Mouse (Mus musculus) midbrain, embryonic 10.5 days (tissue): Measurements from ENCODE around the gene Grm2. TPM values are rescaled to one million over a fixed set of nuclear protein-coding genes. Genes with fewer than 3 reads are reported as not detected.
A peak's percentile ranks its signal among the peaks of the same experiment; 100 is the strongest.

Experiments used
- DNase-seq: peaks from one replicate; pipeline ENCODE4 v3.0.0-alpha.2; 2017; ENCODE audit warnings: low spot score
- H3K27ac ChIP-seq: fragments of 300-500 bp; sonication (generic); replicated peaks from 2 replicates; pipeline ENCODE4 v1.5.1; 2016; ENCODE audit warnings: mild to moderate bottlenecking
- H3K27me3 ChIP-seq: fragments of 300-500 bp; sonication (generic); 2 replicates; pipeline ENCODE4 v1.6.1; 2016; ENCODE audit warnings: low read depth, mild to moderate bottlenecking; ENCODE audit not compliant: poor library complexity, severe bottlenecking
- H3K36me3 ChIP-seq: fragments of 300-500 bp; sonication (generic); 2 replicates; pipeline ENCODE4 v1.6.1; 2016; ENCODE audit warnings: mild to moderate bottlenecking, moderate library complexity
- H3K4me1 ChIP-seq: fragments of 300-500 bp; sonication (generic); 2 replicates; pipeline ENCODE4 v1.6.1; 2016
- H3K4me3 ChIP-seq: fragments of 300-500 bp; sonication (generic); 2 replicates; pipeline ENCODE4 v1.5.1; 2016; ENCODE audit warnings: mild to moderate bottlenecking, moderate library complexity
- H3K9me3 ChIP-seq: fragments of 300-500 bp; sonication (generic); replicated peaks from 2 replicates; pipeline ENCODE4 v1.6.1; 2016; ENCODE audit warnings: mild to moderate bottlenecking
- WGBS: fragments of 180-500 bp; shearing (Covaris S2); methylation state at CpG from one replicate; pipeline ENCODE4 v1.1.7; 2016; 5-methylcytosine and 5-hydroxymethylcytosine counted together
- polyA plus RNA-seq: library from polyadenylated mRNA; unstranded; fragments of >200 nt; fragmentation: Nextera tagmentation; extraction: Ambion mirVana; gene quantifications from 2 replicates; pipeline ENCODE4 v1.2.1, GENCODE M21; 2016

Gene Grm2
- polyA plus RNA-seq, 1 experiment from 2014 or later, result 11.8 TPM

DNA sequence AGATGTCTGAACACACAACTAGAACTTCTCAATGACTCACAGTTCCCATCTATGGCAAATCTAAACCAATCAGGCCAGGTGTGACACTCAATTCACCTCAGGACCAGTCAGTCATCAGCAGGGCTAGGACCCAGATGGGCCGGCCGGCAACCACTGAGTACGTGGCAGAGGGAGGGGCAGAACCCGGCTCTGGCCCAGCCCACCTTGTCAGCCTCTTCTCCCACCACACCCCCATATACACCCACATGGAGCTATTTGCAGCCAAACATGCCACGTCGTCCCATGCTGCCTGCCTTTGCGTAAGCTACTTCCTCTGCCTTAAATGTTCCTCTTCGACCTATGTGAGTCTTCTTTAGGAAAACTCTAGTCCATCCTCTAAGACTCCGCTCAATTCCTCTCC lies 20.1 kb upstream of the Grm2 start:
- Histone ChIP-seq H3K36me3 (peaks cover 47% of the 10 kb centered on the region), H3K9me3 (no peaks in the 10 kb centered on the region), H3K4me1 (no peaks in the 10 kb centered on the region), H3K27ac (no peak overlapping the region), H3K4me3 (no peak overlapping the region), H3K27me3 (no peaks in the 10 kb centered on the region)
- WGBS, result 80% methylated on average over 9 of the region's 9 CpGs
- DNase-seq, result no peak

DNA sequence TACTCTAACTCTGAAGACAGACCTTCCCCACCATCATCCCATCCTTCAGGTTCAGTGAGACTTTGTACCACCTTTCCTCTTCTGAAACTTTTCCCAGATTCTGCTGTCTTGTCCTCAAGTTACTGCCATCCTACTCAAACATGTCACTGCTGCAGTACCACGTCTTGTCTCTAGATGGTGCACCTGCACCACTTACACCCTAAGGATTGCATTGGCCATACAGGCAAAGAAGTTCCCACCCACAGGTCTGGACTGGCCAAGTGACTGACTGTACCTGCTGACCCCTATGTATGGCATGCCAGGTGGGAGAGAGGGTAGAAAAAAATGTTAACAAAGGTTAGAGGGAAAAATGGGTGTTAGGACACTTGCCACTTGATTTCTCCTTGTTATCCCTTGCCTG lies 19.6 kb upstream of the Grm2 start:
- Histone ChIP-seq H3K27me3 (no peaks in the 10 kb centered on the region), H3K9me3 (no peaks in the 10 kb centered on the region), H3K36me3 (peaks cover 46% of the 10 kb centered on the region), H3K4me3 (no peak overlapping the region), H3K27ac (no peak overlapping the region), H3K4me1 (no peaks in the 10 kb centered on the region)
- WGBS, result 0% methylated on average over 1 of the region's 1 CpGs
- DNase-seq, result peak; percentile 79

- Histone ChIP-seq H3K27ac (no peak overlapping the region), H3K4me3 (no peak overlapping the region), H3K27me3 (no peaks in the 10 kb centered on the region), H3K9me3 (no peaks in the 10 kb centered on the region), H3K4me1 (no peaks in the 10 kb centered on the region), H3K36me3 (peaks cover 36% of the 10 kb centered on the region)
- 81% methylated on average over 2 of the region's 2 CpGs for WGBS
- no peak for DNase-seq
Observed at GRCm38 (mm10) chr9:106673860-106674259, 18.0 kb upstream of the Grm2 start.

DNA sequence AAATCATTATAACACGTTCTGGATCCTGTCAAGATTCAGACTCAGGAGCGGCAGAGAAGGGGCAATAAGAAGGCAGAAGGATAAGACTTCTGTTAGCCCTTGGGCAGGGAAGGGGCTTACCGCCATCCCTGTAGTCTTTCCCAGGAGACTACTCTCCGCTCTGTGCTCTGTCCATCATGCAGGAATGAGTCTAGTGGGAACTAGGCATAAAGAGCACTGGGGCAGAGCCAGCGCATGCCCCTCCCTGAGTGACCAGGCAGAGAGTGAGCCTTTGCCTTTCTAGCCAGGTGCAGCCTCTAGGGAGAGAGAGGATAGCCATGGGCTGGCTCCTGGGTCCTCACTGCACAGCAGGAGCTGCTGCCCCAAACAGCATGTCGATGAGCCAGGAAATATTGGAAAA lies 9.0 kb upstream of the Grm2 start:
- H3K4me1 ChIP-seq, result peaks cover 35% of the 10 kb centered on the region
- 78% methylated on average over 6 of the region's 6 CpGs for whole genome bisulfite sequencing
- H3K9me3 ChIP-seq, result no peaks in the 10 kb centered on the region
- no peak for DNase-seq
- no peak overlapping the region for H3K4me3 ChIP-seq
- H3K36me3 ChIP-seq, result peaks cover 48% of the 10 kb centered on the region
- H3K27me3 ChIP-seq, result no peaks in the 10 kb centered on the region
- peak overlapping the region; percentile 38; the same call in 1 of the 2 replicates for H3K27ac ChIP-seq

DNA sequence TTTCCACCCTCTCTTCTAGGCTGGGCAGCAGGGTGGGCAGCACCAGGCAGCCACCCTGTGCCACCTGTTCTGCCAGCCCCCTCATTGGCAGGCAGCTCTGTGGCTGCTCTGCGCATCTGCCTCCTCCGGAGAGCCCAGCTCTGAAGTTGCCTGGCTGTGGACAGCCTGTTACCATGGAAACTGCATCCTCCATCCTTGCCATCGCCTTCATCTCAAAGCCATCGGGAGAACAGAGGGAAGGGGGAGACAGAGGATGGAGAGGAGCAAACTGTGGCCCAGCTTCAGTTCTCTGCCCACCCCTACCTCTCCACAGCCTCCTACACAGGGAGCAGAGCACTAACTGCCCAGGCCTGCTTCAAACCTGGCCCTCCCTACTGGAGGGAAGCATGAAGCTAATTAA lies 8.6 kb upstream of the Grm2 start:
- peak overlapping the region; percentile 38; the same call in 1 of the 2 replicates for H3K27ac ChIP-seq
- no peaks in the 10 kb centered on the region for H3K9me3 ChIP-seq
- no peaks in the 10 kb centered on the region for H3K27me3 ChIP-seq
- DNase-seq, result no peak
- H3K4me3 ChIP-seq, result no peak overlapping the region
- H3K36me3 ChIP-seq, result peaks cover 46% of the 10 kb centered on the region
- 48% methylated on average over 4 of the region's 4 CpGs for WGBS
- H3K4me1 ChIP-seq, result peaks cover 39% of the 10 kb centered on the region

DNA sequence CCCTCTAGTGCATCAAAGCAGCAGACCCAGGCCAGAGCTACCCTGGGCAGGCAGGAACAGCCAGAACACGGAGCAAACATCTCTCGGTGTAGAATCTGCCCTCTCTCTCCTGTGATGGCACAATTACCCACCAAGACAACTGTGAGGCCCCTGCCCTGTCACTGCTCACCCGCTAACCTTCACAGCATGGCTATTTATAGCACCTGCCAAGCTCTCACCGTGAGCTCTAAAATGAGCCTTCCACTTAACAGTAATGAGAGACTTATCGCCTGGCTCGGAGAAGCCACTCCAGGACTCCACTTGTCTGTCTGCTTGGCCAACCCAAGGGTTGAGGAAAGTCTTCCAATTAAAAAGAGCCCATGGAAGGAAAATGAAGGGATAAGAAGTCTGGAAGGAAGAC lies 7.3 kb upstream of the Grm2 start:
- no peak overlapping the region for H3K27ac ChIP-seq
- no peaks in the 10 kb centered on the region for H3K9me3 ChIP-seq
- no peak for DNase-seq
- peaks cover 51% of the 10 kb centered on the region for H3K4me1 ChIP-seq
- peaks cover 50% of the 10 kb centered on the region for H3K36me3 ChIP-seq
- no peaks in the 10 kb centered on the region for H3K27me3 ChIP-seq
- WGBS, result 87% methylated on average over 6 of the region's 6 CpGs
- no peak overlapping the region for H3K4me3 ChIP-seq

DNA sequence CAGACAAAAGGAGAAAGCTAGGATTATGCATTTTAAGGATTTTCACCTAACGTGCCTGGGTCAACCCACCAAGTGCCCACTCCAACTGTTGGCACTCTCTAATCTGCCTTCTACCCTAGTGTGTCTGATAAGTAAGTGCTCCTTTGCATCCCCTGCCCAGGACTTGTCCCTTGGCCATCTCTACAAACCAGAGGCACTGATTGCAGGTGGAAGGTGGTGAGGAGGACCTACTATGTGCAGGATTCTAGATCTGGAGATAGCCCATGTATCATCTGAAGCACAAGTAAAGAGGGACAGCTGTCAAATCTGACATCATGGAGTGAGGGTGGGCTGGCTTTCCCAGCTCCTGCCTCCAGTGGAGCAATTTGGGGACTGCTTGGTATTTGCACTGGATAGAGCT lies 4.1 kb upstream of the Grm2 start:
- Histone ChIP-seq H3K4me3 (no peak overlapping the region), H3K9me3 (no peaks in the 10 kb centered on the region), H3K27me3 (peaks cover 22% of the 10 kb centered on the region), H3K36me3 (peaks cover 41% of the 10 kb centered on the region), H3K27ac (peak overlapping the region; percentile 77), H3K4me1 (peaks cover 74% of the 10 kb centered on the region)
- no peak for DNase-seq
- 44% methylated on average over 1 of the region's 1 CpGs for WGBS

- H3K27ac ChIP-seq, result peak overlapping the region; percentile 77
- H3K27me3 ChIP-seq, result peaks cover 27% of the 10 kb centered on the region
- peak; percentile 60 for DNase-seq
- H3K4me1 ChIP-seq, result peaks cover 72% of the 10 kb centered on the region
- WGBS, result 19% methylated on average over 7 of the region's 7 CpGs
- no peak overlapping the region for H3K4me3 ChIP-seq
- no peaks in the 10 kb centered on the region for H3K9me3 ChIP-seq
- H3K36me3 ChIP-seq, result peaks cover 41% of the 10 kb centered on the region
Observed at GRCm38 (mm10) chr9:106659441-106659840, 3.6 kb upstream of the Grm2 start.

GRCm38 (mm10) chr9:106657592-106657991 lies 1.7 kb upstream of the Grm2 start:
- Histone ChIP-seq H3K4me3 (no peak overlapping the region), H3K9me3 (no peaks in the 10 kb centered on the region), H3K36me3 (peaks cover 34% of the 10 kb centered on the region), H3K27me3 (peaks cover 37% of the 10 kb centered on the region), H3K27ac (0 out of 2 replicates have a peak overlapping the region, but pooled peaks have one; percentile 49), H3K4me1 (peaks cover 72% of the 10 kb centered on the region)
- DNase-seq, result no peak
- 37% methylated on average over 5 of the region's 5 CpGs for WGBS

GRCm38 (mm10) chr9:106656820-106657219 lies 938 bp upstream of the Grm2 start:
- Histone ChIP-seq H3K27me3 (peaks cover 37% of the 10 kb centered on the region), H3K27ac (peak overlapping the region; percentile 49; the same call in 1 of the 2 replicates), H3K9me3 (no peaks in the 10 kb centered on the region), H3K4me3 (0 out of 2 replicates have a peak overlapping the region, but pooled peaks have one; percentile 59), H3K4me1 (peaks cover 72% of the 10 kb centered on the region), H3K36me3 (peaks cover 26% of the 10 kb centered on the region)
- WGBS, result 29% methylated on average over 5 of the region's 5 CpGs
- peak; percentile 37 for DNase-seq

- H3K4me1 ChIP-seq, result peaks cover 34% of the 10 kb centered on the region
- no peak for DNase-seq
- H3K9me3 ChIP-seq, result no peaks in the 10 kb centered on the region
- H3K27ac ChIP-seq, result no peak overlapping the region
- H3K36me3 ChIP-seq, result 0 out of 2 replicates have a peak, but pooled peaks cover 1% of the 10 kb centered on the region
- no peak overlapping the region for H3K4me3 ChIP-seq
- WGBS, result 70% methylated on average over 1 of the region's 1 CpGs
- peaks cover 37% of the 10 kb centered on the region for H3K27me3 ChIP-seq
Observed at GRCm38 (mm10) chr9:106652720-106653119, 3.2 kb downstream of the Grm2 start.

DNA sequence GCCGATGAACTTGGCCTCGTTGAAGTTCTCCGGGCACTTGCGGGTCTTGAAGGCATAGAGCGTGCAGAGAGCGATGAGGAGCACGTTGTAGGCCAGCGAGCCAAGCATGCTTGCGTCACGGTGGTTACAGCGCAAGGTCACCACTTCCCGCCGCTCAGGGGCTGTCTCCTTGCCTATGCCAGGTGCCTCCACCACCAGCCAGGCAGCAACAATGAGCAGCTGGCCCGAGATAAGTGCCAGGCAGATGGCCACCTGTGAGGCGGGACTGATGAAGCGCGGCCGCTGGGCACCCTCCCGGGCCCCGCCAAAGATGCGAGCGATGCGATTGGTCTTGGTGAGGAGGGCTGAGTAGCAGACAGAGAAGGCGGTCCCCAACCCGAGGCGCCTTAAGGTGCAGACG lies 8.7 kb downstream of the Grm2 start:
- Histone ChIP-seq H3K27ac (no peak overlapping the region), H3K4me1 (no peaks in the 10 kb centered on the region), H3K4me3 (no peak overlapping the region), H3K27me3 (no peaks in the 10 kb centered on the region; the same call in 1 of the 2 replicates), H3K9me3 (no peaks in the 10 kb centered on the region), H3K36me3 (peaks cover 10% of the 10 kb centered on the region; the same call in 1 of the 2 replicates)
- 72% methylated on average over 27 of the region's 27 CpGs for WGBS
- DNase-seq, result no peak

- no peak for DNase-seq
- H3K9me3 ChIP-seq, result no peaks in the 10 kb centered on the region
- no peak overlapping the region for H3K4me3 ChIP-seq
- 89% methylated on average over 9 of the region's 9 CpGs for WGBS
- H3K36me3 ChIP-seq, result peaks cover 10% of the 10 kb centered on the region; the same call in 1 of the 2 replicates
- peaks cover 7% of the 10 kb centered on the region for H3K4me1 ChIP-seq
- no peak overlapping the region for H3K27ac ChIP-seq
- no peaks in the 10 kb centered on the region; the same call in 1 of the 2 replicates for H3K27me3 ChIP-seq
Observed at GRCm38 (mm10) chr9:106645684-106646271, 10.1 kb downstream of the Grm2 start.
